Mouse (Mus musculus) bone marrow macrophage, adult 2 months (primary cell): ENCODE measurements around the gene M1ap. TPM values are rescaled to one million over a fixed set of nuclear protein-coding genes. Genes with fewer than 3 reads are reported as not detected.

Experiments
- H3K27ac ChIP-seq: 2 replicates; pipeline ENCODE4 v1.5.1; 2012; ENCODE audit warnings: low read depth, low read length; ENCODE audit not compliant: insufficient read depth
- H3K4me1 ChIP-seq: 2 replicates; pipeline ENCODE4 v1.6.1; 2012; ENCODE audit warnings: low read length; ENCODE audit not compliant: control insufficient read depth, insufficient read depth
- H3K4me3 ChIP-seq: 2 replicates; pipeline ENCODE4 v1.5.1; 2012; ENCODE audit warnings: mild to moderate bottlenecking, low read length, moderate library complexity; ENCODE audit not compliant: insufficient read depth
- CTCF ChIP-seq: IDR thresholded peaks from 2 replicates; pipeline ENCODE4 v1.5.1; 2012; ENCODE audit warnings: low read depth, mild to moderate bottlenecking, low read length, moderate library complexity
- POLR2A ChIP-seq: IDR thresholded peaks from 2 replicates; pipeline ENCODE4 v1.6.1; 2012; ENCODE audit warnings: mild to moderate bottlenecking, low read depth, low read length, borderline replicate concordance
- polyA plus RNA-seq: library from polyadenylated mRNA; stranded (reverse); fragments of >200 nt; gene quantifications from 2 replicates; pipeline ENCODE4 v1.2.4, GENCODE M21; 2012; ENCODE audit not compliant: missing spikeins, insufficient read depth, insufficient read length

M1ap gene
- polyA plus RNA-seq, 1 experiment: 2.4 TPM

GRCm38 (mm10) chr6:82915889-82916288 lies 30.8 kb upstream of the M1ap start:
- no peak overlapping the region for H3K27ac ChIP-seq
- TF ChIP-seq CTCF (peak; percentile 91), POLR2A (no peak)
- no peak overlapping the region for H3K4me3 ChIP-seq
- H3K4me1 ChIP-seq: peaks cover 11% of the 10 kb centered on the region

- TF ChIP-seq POLR2A: no peak
- no peak for TF ChIP-seq CTCF
- Histone ChIP-seq H3K27ac (no peak overlapping the region), H3K4me3 (no peak overlapping the region), H3K4me1 (peaks cover 11% of the 10 kb centered on the region)
Observed at GRCm38 (mm10) chr6:82916459-82916858, 30.2 kb upstream of the M1ap start.

DNA sequence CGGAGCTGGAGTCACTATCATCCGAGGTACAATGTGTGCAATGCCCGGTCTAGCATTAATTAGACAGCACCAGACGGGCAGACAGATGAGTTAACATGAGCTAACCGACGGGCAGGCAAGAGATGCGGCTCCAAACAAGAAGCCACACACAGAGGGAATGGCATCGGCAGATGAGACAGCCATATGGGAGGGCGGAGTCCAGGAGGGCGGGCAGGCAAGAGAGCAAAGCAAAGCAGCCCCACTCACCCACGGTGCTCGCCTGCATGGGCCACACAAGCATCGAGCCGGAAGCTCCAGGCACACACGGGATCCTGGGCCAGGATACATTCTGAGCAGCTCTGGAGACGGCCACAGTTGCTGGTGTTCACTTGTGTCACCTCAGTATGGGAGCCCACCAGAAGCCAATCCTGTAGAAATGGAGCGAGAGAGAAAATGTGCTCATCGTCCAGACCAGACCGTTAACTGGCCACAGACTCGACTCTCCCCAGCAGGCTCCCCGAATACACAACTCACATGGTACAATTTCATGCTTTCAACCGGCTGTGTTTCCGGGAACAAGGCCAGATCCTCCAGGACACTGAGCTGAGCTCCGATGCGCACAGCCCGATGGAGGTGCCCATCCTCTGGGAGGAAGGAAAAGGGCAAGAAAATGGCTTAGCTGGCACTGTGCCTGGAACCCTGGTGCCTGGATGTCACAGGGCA lies 29.5 kb upstream of the M1ap start:
- H3K27ac ChIP-seq: no peak overlapping the region
- TF ChIP-seq CTCF: no peak
- no peak for TF ChIP-seq POLR2A
- H3K4me1 ChIP-seq: peaks cover 11% of the 10 kb centered on the region

GRCm38 (mm10) chr6:82917778-82918129 lies 28.9 kb upstream of the M1ap start:
- no peak overlapping the region for H3K4me3 ChIP-seq

More for the DNA sequence above, 29.5 kb upstream of the M1ap start:
- no peak overlapping the region for H3K4me3 ChIP-seq

DNA sequence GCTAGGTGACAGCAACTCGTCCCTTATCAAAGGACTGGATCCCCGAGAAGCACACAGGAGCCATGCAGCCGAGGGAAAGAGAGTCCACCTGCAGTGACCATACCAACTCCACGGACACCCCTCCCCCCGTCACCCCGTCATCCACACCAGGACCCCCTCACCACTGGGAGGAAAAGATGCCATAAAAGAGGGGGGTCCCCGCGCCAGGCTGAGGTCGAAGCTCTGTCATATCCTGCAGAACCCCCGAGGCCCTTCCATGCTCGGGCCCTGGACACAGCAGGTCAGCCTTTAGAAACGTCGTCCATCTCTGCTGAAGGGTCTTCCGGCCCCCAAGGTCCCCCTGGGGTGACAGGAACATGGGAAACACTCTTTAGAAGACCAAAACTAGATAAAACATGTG lies 28.3 kb upstream of the M1ap start:
- Histone ChIP-seq H3K4me3 (no peak overlapping the region), H3K4me1 (peaks cover 5% of the 10 kb centered on the region; the same call in 1 of the 2 replicates), H3K27ac (no peak overlapping the region)
- TF ChIP-seq POLR2A (no peak), CTCF (no peak)

More at GRCm38 (mm10) chr6:82917778-82918129, 28.9 kb upstream of the M1ap start:
- peaks cover 10% of the 10 kb centered on the region for H3K4me1 ChIP-seq
- TF ChIP-seq CTCF: peak; percentile 96
- no peak for TF ChIP-seq POLR2A
- H3K27ac ChIP-seq: no peak overlapping the region

DNA sequence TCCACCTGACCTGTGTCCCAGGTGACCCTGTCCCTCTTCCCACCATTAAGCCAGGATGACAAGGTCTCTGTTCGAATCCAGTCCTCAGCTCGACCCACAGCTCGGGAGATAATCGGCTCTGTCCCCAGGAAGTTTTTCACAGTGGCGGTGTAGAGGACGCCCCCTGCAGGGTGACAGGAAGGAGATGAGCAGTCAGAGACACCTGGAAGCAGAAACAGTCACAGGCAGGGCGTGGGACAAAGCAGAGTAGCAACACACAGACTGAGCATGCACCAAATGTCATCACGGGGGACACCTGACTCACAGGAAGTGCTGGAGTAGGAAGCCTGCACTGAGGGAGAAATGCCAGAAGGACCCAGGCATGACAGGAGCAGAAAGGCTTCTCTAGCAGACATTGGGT lies 27.2 kb upstream of the M1ap start:
- no peak overlapping the region for H3K27ac ChIP-seq
- no peaks in the 10 kb centered on the region for H3K4me1 ChIP-seq
- H3K4me3 ChIP-seq: no peak overlapping the region
- TF ChIP-seq POLR2A (no peak), CTCF (no peak)

- TF ChIP-seq POLR2A: no peak
- TF ChIP-seq CTCF: no peak
- Histone ChIP-seq H3K4me3 (no peak overlapping the region), H3K4me1 (no peaks in the 10 kb centered on the region), H3K27ac (no peak overlapping the region)
Observed at GRCm38 (mm10) chr6:82921426-82922224, 25.1 kb upstream of the M1ap start.

- H3K4me3 ChIP-seq: no peak overlapping the region
- H3K27ac ChIP-seq: no peak overlapping the region
- TF ChIP-seq CTCF (no peak), POLR2A (no peak)
- H3K4me1 ChIP-seq: no peaks in the 10 kb centered on the region
Observed at GRCm38 (mm10) chr6:82925005-82925404, 21.7 kb upstream of the M1ap start.

DNA sequence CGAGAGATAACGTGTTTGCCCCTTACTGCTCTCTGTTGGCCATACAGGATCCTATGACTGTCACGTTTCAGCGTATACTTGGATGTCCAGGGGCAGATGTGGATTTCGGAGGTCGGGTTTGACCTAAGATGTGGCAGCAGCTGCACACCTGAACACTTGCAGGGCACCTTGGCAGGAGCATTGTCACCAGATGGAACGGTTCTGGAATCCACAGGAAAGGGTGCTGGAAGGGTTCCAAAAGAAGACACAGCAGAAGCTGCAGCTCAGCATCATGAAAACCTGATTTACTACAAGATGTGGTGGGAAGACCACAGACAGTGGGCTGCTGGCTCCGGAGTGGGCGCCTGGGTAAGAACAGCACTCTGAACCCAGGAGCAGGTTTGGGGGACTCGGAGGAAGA lies 20.6 kb upstream of the M1ap start:
- Histone ChIP-seq H3K4me1 (no peaks in the 10 kb centered on the region), H3K4me3 (no peak overlapping the region), H3K27ac (no peak overlapping the region)
- TF ChIP-seq POLR2A: no peak
- TF ChIP-seq CTCF: no peak

DNA sequence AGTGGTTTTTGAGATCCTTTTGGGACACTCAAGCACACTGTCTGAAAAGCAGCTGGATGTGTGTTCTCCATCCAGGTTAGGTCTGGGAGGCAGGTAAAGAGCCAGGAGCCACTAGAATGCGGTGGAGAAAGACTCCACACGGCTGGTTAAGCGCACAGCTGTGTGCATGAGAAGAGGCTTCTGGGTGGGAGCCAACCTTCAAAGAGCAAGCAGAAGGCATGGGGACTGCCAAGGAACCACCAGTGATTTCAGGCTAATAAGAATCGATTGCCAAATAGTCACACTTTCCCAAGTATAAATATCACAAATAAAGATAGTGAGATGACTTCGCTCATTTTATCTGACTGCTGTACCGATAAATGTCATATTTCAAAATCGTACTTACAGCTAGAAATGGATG lies 20.2 kb upstream of the M1ap start:
- Histone ChIP-seq H3K27ac (no peak overlapping the region), H3K4me3 (no peak overlapping the region), H3K4me1 (no peaks in the 10 kb centered on the region)
- TF ChIP-seq POLR2A (no peak), CTCF (no peak)
